Mouse (Mus musculus) erythroblast, embryonic 14.5 days (primary cell): ENCODE measurements around the gene Gna15. TPM values are rescaled to one million over a fixed set of nuclear protein-coding genes. Genes with fewer than 3 reads are reported as not detected.
A peak's percentile ranks its signal among the peaks of the same experiment; 100 is the strongest.

Source experiments
- H3K27me3 ChIP-seq: 2 replicates; pipeline ENCODE4 v1.6.1; 2012; ENCODE audit warnings: inconsistent platforms; ENCODE audit not compliant: control insufficient read depth
- H3K36me3 ChIP-seq: 2 replicates; pipeline ENCODE4 v1.6.1; 2012; ENCODE audit warnings: mild to moderate bottlenecking, inconsistent platforms; ENCODE audit not compliant: control insufficient read depth
- H3K4me1 ChIP-seq: 2 replicates; pipeline ENCODE4 v1.6.1; 2012; ENCODE audit warnings: inconsistent platforms; ENCODE audit not compliant: control insufficient read depth
- H3K4me3 ChIP-seq: replicated peaks from 2 replicates; pipeline ENCODE3; 2012; ENCODE audit warnings: moderate library complexity, mild to moderate bottlenecking, inconsistent platforms
- H3K9me3 ChIP-seq: 2 replicates; pipeline ENCODE4 v1.6.1; 2012; ENCODE audit warnings: low read length, inconsistent platforms, mixed read lengths; ENCODE audit not compliant: control insufficient read depth
- GATA1 ChIP-seq: IDR thresholded peaks from 2 replicates; pipeline ENCODE4 v1.6.1; 2012; ENCODE audit warnings: low read length, inconsistent platforms, mixed read lengths
- TAL1 ChIP-seq: IDR thresholded peaks from 3 replicates; pipeline ENCODE4 v1.6.1; 2012; ENCODE audit warnings: low read length, inconsistent platforms, mixed read lengths
- polyA plus RNA-seq: library from polyadenylated mRNA; stranded (reverse); fragments of >175 nt; gene quantifications from 2 replicates; pipeline ENCODE4 v1.2.3, GENCODE M21; 2012

The Gna15 gene
- polyA plus RNA-seq, 1 experiment, result 0.14 TPM

DNA sequence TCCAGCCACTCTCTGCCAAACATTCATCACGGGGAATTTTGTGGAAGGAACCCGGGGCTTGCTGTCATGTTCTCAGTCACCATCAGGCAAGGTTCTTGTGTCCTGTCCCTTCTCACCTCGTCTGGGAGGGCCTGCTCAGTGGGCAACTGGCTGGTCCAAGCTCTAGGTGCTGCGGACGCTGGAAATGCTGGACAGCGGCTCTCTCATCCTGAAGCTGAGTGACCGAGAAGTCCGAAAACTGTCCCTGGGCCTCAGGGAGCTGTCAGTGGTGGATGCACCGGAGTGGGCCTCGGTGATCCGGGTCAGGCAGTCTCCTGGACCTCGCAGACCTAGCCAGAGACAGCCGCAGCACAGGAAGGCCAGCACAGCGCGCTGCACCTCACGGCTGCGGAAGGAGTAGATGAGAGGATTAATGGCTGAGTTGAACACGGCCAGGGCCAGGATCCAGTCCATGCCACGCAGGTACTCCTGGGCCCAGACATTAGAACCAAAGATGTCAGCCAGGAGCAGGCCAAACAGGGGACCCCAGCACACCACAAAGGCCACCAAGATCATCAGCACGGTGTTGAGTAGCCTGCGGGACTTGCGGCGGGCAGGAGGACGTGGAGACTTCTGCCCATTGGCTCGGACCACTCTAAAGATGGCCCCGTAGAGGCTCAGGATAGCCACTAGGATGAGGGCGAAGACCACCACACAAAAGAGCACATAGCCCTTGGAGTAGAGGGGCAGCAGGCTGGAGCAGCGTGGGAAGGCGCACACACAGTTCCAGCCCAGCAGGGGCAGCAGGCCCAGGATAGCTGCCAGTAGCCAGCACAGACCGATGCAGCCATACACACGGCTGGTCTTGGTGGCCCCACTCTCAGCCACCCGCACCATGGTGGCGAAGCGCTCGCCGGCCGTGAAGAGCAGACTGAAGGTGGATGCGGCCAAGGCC lies 25.4 kb downstream of the Gna15 start:
- TF ChIP-seq TAL1 (no peak), GATA1 (no peak)
- Histone ChIP-seq H3K36me3 (peaks cover 13% of the 10 kb centered on the region), H3K27me3 (no peaks in the 10 kb centered on the region; the same call in 1 of the 2 replicates), H3K9me3 (no peaks in the 10 kb centered on the region), H3K4me1 (peaks cover 67% of the 10 kb centered on the region), H3K4me3 (peak overlapping the region; percentile 11)

DNA sequence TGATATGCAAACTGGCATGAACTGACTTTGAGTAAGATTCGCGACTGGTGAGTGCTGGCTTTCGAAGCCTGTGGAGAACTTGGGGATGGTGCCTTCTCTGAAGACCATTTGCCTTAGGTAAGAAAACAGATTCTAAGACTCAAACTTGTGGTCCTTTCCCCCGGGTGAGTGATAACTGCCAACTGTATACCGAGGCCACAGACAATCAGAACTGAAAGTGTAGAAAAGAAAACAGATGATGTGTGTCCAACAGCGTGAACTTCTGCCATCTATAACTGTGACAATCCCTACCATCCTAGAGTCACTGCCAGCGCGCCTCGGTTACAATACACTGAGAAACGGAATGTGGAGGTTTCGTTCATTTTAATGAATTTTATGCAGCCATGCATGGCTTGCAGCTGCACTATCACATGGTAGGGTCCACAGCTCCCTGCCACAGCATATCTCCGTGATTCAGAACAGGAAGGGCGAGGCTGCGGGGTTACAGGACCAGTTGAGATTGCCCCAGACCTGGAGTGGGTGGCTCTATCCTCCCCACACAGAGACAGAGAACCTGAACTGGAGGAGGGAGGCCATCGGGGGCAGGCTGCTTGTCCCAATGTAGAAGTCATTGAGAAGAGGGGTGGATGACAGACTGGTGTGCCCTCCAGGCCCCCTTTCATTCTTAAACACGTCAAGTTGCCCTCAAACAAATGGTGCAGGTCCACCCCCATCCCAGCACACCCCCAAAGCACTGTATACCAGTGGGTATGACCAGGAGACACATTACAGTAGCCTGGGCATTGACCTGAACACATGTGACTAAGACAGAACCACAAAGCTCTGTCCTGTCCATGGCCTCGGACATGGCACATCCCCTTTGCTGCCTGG lies 26.4 kb downstream of the Gna15 start:
- Histone ChIP-seq H3K9me3 (no peaks in the 10 kb centered on the region), H3K4me1 (peaks cover 69% of the 10 kb centered on the region), H3K4me3 (peak overlapping the region; percentile 89), H3K27me3 (no peaks in the 10 kb centered on the region), H3K36me3 (peaks cover 22% of the 10 kb centered on the region)
- TF ChIP-seq GATA1 (no peak), TAL1 (no peak)

DNA sequence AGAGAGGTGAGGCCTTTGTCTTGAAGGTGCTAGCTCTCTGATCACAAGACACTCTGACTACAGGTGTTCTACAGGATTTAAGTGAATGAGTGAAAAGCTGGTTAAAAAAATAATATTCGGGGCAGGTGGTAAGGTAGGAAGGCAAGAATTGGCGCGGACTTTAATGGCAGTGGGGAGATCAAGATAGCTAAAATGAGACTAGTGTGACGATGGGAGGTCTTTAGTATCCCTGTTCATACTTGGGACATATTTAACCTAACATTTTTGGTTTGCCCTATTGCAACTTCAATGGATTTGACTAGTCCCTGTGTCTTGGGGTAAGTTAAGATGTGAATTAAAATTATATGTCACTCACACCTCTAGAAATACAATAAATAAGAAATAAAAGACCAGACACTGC lies 27.1 kb downstream of the Gna15 start:
- peaks cover 64% of the 10 kb centered on the region for H3K4me1 ChIP-seq

DNA sequence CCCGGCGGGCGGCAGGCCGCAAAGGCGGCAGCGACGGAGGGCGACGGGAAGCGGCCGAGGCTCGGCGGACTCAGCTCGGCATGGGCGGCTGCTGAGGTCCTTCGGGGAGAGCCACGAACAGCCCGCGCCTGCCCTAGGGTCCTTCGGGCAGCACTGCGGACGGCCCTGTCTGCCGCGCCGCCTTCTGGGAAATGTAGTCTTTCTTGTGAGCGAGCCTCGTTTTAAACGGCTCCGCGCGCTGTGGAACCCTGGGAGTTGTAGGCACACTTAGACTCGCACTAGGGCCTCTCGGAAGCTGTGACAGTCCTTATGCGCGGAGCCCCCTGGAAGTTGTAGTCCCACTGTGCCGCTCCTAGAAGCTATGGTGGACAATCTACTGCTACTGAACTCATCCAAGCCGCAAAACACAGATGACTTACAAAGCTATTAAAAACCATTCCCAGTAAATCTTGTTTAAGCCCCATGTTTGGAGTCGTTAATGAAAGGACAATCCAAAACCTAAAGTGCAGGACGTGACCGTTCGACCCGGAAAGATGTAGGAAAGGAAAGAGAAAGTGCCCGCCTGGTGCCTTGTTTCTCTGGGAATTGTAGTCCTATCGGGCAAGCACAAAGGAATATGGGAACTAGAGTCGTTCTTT lies 27.6 kb downstream of the Gna15 start, which contains the start of gene Ncln:
Ncln (minus strand) TSS at position 129 of the 638 bp plus-strand sequence.
- H3K27me3 ChIP-seq, result no peaks in the 10 kb centered on the region
- no peaks in the 10 kb centered on the region for H3K9me3 ChIP-seq
- TF ChIP-seq TAL1 (no peak), GATA1 (no peak)
- peak within 1 kb of the TSS; percentile 89 for H3K4me3 ChIP-seq
- peaks cover 35% of the 10 kb centered on the region for H3K36me3 ChIP-seq
- peaks cover 62% of the 10 kb centered on the region for H3K4me1 ChIP-seq

More for the DNA sequence above, 27.1 kb downstream of the Gna15 start:
- no peaks in the 10 kb centered on the region for H3K27me3 ChIP-seq
- TF ChIP-seq TAL1 (no peak), GATA1 (no peak)
- H3K9me3 ChIP-seq, result no peaks in the 10 kb centered on the region
- H3K36me3 ChIP-seq, result peaks cover 29% of the 10 kb centered on the region
- H3K4me3 ChIP-seq, result peak overlapping the region; percentile 89

DNA sequence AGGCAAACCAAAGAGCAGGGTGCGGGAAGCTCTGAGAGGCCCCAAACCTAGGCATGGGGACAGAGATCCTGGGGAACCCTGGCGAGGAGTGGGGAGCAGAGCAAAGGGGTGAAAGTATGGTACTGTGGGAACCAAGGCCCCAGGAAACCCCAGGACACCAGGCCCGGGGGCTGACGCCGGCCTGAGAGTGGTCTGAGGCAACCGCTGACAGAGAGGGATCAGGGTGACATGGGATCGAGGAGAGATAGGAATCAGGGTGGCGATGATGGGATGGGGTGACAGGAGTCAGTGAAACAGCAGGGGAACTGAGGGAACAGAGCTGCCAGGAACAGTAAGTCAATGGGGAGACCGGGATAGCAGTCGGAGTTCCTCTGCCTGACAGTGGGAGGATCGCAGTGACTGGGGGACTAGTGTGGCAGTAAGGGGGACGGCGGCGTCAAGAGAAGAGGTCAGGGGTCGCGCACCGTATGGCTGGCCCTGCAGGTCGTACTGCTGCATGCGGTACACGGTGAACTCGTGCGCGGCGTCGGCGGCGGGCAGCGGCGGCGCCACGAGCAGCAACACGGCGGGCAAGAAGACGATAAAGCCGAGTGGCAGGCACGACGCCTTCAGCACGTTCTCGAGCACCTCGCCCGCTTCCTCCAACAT lies 28.3 kb downstream of the Gna15 start:
- no peaks in the 10 kb centered on the region for H3K27me3 ChIP-seq
- no peak for TF ChIP-seq TAL1
- no peak for TF ChIP-seq GATA1
- no peaks in the 10 kb centered on the region for H3K9me3 ChIP-seq
- H3K36me3 ChIP-seq, result peaks cover 41% of the 10 kb centered on the region
- peak overlapping the region; percentile 89 for H3K4me3 ChIP-seq
- peaks cover 62% of the 10 kb centered on the region for H3K4me1 ChIP-seq

DNA sequence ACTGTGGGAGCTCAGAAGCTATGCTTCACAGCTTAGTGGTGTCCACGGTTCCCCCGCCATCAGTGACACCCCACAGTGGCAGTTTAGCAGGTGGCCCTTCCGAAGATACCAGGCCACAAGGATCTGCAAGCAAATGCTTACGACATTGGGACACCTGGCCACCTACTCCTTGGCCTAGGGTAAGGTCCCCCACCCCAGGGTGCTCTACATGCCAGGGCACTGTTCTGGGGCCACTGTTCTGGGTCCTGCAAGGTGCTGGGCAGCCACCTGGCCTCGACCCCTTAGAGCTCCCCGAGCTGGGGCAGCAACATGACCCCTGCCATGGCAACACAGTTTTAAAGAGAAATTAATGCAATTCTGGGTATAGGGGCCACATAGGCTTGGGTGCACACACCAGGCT lies 28.9 kb downstream of the Gna15 start:
- H3K9me3 ChIP-seq, result no peaks in the 10 kb centered on the region
- H3K27me3 ChIP-seq, result no peaks in the 10 kb centered on the region
- H3K36me3 ChIP-seq, result peaks cover 47% of the 10 kb centered on the region
- peak overlapping the region; percentile 89 for H3K4me3 ChIP-seq
- TF ChIP-seq GATA1 (no peak), TAL1 (no peak)
- peaks cover 62% of the 10 kb centered on the region for H3K4me1 ChIP-seq

DNA sequence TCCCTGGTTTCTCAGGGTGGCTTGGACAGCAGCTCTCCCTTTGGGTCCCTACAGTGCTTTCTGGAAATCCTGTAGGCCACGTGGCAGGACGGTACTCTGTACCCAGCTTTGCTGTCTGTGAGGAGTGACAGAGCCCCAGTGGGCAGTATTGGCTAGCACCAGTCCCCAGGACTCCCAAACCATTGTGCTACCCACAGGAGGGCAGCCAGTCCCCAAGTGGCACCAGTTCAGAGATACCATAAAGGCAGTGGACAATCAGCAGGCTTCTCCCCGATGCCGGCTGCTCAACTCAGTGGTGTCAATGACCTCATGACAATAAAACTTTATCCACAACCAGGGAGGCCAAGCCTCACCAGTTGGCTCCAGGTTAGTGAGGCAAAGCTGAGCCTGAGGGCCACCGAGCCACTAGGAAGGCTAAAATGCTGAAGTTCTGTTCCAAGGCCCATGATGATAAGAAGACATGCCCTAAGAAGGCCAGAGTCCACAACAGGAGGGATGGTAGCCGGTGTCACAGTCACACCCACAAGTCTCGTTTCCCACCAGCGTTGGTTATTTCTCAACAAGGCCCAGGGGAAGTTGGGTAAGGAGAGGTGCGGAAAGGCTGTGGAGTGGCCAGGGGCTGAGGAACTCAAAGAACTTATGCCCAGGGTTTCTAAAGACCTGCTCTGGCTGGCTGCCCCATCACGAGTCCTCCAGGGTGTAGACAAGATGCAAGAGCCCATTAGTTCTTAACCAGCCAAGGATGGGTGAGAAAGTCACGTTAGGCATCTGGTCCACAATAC lies 29.6 kb downstream of the Gna15 start:
- no peak for TF ChIP-seq GATA1
- no peak for TF ChIP-seq TAL1
- H3K36me3 ChIP-seq, result peaks cover 54% of the 10 kb centered on the region
- peaks cover 58% of the 10 kb centered on the region for H3K4me1 ChIP-seq

More for the DNA sequence above, 29.6 kb downstream of the Gna15 start:
- Histone ChIP-seq H3K4me3 (peak overlapping the region; percentile 89), H3K9me3 (no peaks in the 10 kb centered on the region), H3K27me3 (no peaks in the 10 kb centered on the region)
